Mouse (Mus musculus): ENCODE data around the gene Jpt1.

DNA sequence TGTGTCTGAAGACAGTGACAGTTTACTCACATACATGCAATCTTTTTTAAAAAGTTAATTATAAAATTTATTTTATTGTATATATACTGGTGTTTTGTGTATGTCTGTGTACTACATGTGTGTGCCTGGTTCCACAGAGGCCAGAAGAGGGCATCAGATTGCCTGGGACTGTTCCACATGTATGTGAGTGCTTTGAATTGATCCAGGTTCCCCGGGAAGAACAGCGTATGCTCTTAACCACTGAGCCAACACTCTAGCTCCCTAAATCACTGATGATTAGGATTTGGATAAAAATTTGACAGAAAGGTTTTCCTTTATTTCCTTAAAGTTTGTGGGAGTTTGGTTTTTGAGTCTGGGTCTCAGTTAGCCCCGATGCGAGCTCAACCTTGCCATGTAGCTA lies 49.2 kb upstream of the Jpt1 start:
- TF ChIP-seq USF1 (IDR thresholded peaks at IDR 0.05; ENCODE audit: low read depth) = no peak
- no peak for TF ChIP-seq POLR2A (IDR thresholded peaks at IDR 0.05; ENCODE audit: insufficient read length, low read depth)
- TF ChIP-seq E2F4 (IDR thresholded peaks at IDR 0.05; ENCODE audit: insufficient read depth) = no peak
- no peak for TF ChIP-seq TCF12 (IDR thresholded peaks at IDR 0.05; ENCODE audit: insufficient read depth, poor library complexity, severe bottlenecking)

All from myocyte (in vitro differentiated cells).